In genomic region chr1:163129129-163129900, GRCm38 (mm10) we compare ENCODE assay signal across 26 mouse cellular contexts. TPM values are rescaled to one million over a fixed set of nuclear protein-coding genes. Genes with fewer than 3 reads are reported as not detected.
A peak's percentile ranks its signal among the peaks of the same experiment; 100 is the strongest.
DNase-seq lines count a peak whose midpoint lies in the region; ATAC-seq and TF ChIP-seq lines count a peak whose summit lies in the region.
"Had no signal": no experiment of that assay in that cellular context is flagged by ENCODE, and none has a peak within 500 bp of the region (broad histone marks: within the 10 kb centered on the region; RNA-seq: fewer than 3 reads in every experiment).

No protein-coding gene starts in this region.

- H3K27me3 ChIP-seq in forebrain, postnatal 0 days (ENCODE audit: insufficient read depth, low read length) = no peaks in the 10 kb centered on the region
- no peaks in the 10 kb centered on the region for H3K27me3 ChIP-seq in forebrain, embryonic 13.5 days
- peaks cover 3% of the 10 kb centered on the region; the same call in 1 of the 2 replicates for H3K27me3 ChIP-seq in embryonic facial prominence, embryonic 10.5 days (replicated peaks; ENCODE audit: low read depth, poor library complexity, severe bottlenecking)
- H3K27me3 ChIP-seq: liver, embryonic 13.5 days; lung, embryonic 15.5 days; midbrain, embryonic 13.5 days had no signal

- no peaks in the 10 kb centered on the region for H3K4me1 ChIP-seq in forebrain, postnatal 0 days (ENCODE audit: insufficient read depth)
- H3K4me1 ChIP-seq in forebrain, embryonic 13.5 days = 0 out of 2 replicates have a peak, but pooled peaks cover 4% of the 10 kb centered on the region
- peaks cover 19% of the 10 kb centered on the region for H3K4me1 ChIP-seq in embryonic facial prominence, embryonic 10.5 days
- H3K4me1 ChIP-seq: liver, embryonic 13.5 days; lung, embryonic 15.5 days; midbrain, embryonic 13.5 days had no signal

- 40% methylated on average over 9 of the region's 9 CpGs for WGBS in forebrain, postnatal 0 days
- WGBS in forebrain, embryonic 13.5 days = 55% methylated on average over 9 of the region's 9 CpGs
- WGBS in embryonic facial prominence, embryonic 10.5 days = 41% methylated on average over 9 of the region's 9 CpGs

- H3K9me3 ChIP-seq in forebrain, postnatal 0 days (ENCODE audit: low read length) = no peaks in the 10 kb centered on the region
- no peaks in the 10 kb centered on the region for H3K9me3 ChIP-seq in forebrain, embryonic 13.5 days (replicated peaks)
- H3K9me3 ChIP-seq in embryonic facial prominence, embryonic 10.5 days = no peaks in the 10 kb centered on the region
- H3K9me3 ChIP-seq: liver, embryonic 13.5 days; lung, embryonic 15.5 days; midbrain, embryonic 13.5 days had no signal

- H3K4me2 ChIP-seq in forebrain, postnatal 0 days (ENCODE audit: low read depth) = no peak overlapping the region
- no peak overlapping the region for H3K4me2 ChIP-seq in forebrain, embryonic 13.5 days
- H3K4me2 ChIP-seq: heart, embryonic 11.5 days; liver, embryonic 13.5 days; lung, embryonic 15.5 days; midbrain, embryonic 13.5 days had no signal

- no peak overlapping the region for H3K27ac ChIP-seq in forebrain, postnatal 0 days (ENCODE audit: low read depth, low read length)
- H3K27ac ChIP-seq in forebrain, embryonic 13.5 days = no peak overlapping the region
- no peak overlapping the region; the same call in 1 of the 2 replicates for H3K27ac ChIP-seq in embryonic facial prominence, embryonic 10.5 days (replicated peaks)
- H3K27ac ChIP-seq in left cerebral cortex, adult 2 months = no peak overlapping the region
- H3K27ac ChIP-seq: liver, embryonic 13.5 days; lung, embryonic 15.5 days; midbrain, embryonic 13.5 days had no signal

- peak; percentile 16 for DNase-seq in forebrain, postnatal 0 days
- DNase-seq in NIH3T3 (ENCODE audit: low read depth) = peak; percentile 84
- DNase-seq in embryonic facial prominence, embryonic 10.5 days (ENCODE audit: low spot score) = peak; percentile 35
- DNase-seq in hindlimb bud, embryonic 11.5 days (ENCODE audit: extremely low spot score, low read depth, low spot score) = peak; percentile 79
- no peak for DNase-seq in kidney, adult 9 months
- no peak for DNase-seq in left cerebral cortex, adult 2 months (ENCODE audit: extremely low spot score in 1 of 2, low spot score in 2 of 2)
- DNase-seq: adrenal gland, postnatal 25 days; cerebellum, adult 9-11 months; gastrocnemius, postnatal 36 days; heart, postnatal 14 days; kidney, adult 11 months; kidney, postnatal 14 days; liver, embryonic 13.5 days; retina, postnatal 1 day; thymus, adult 2 months had no signal

- H3K4me3 ChIP-seq in forebrain, postnatal 0 days (ENCODE audit: low read depth, low read length) = no peak overlapping the region
- H3K4me3 ChIP-seq in forebrain, embryonic 13.5 days = no peak overlapping the region
- no peak overlapping the region for H3K4me3 ChIP-seq in embryonic facial prominence, embryonic 10.5 days
- no peak overlapping the region for H3K4me3 ChIP-seq in left cerebral cortex, adult 2 months
- H3K4me3 ChIP-seq: liver, embryonic 13.5 days; lung, embryonic 15.5 days; midbrain, embryonic 13.5 days had no signal

- ATAC-seq in forebrain, postnatal 0 days = peak; percentile 40; the same call in 1 of the 2 replicates
- ATAC-seq in forebrain, embryonic 13.5 days = no peak
- ATAC-seq: hindbrain, embryonic 16.5 days; midbrain, embryonic 13.5 days had no signal

- TF ChIP-seq CTCF in forebrain, postnatal 0 days (IDR thresholded peaks at IDR 0.05; ENCODE audit: low read depth) = no peak
- no peak for TF ChIP-seq CTCF in left cerebral cortex, adult 2 months (IDR thresholded peaks at IDR 0.05)

- H3K9ac ChIP-seq in forebrain, postnatal 0 days = no peak overlapping the region
- no peak overlapping the region for H3K9ac ChIP-seq in forebrain, embryonic 13.5 days
- H3K9ac ChIP-seq: liver, embryonic 13.5 days; lung, embryonic 15.5 days; midbrain, embryonic 13.5 days had no signal

- H3K36me3 ChIP-seq in forebrain, postnatal 0 days (ENCODE audit: insufficient read depth) = no peaks in the 10 kb centered on the region
- H3K36me3 ChIP-seq in forebrain, embryonic 13.5 days (ENCODE audit: poor library complexity, severe bottlenecking) = no peaks in the 10 kb centered on the region
- H3K36me3 ChIP-seq in embryonic facial prominence, embryonic 10.5 days (replicated peaks) = no peaks in the 10 kb centered on the region
- H3K36me3 ChIP-seq: liver, embryonic 13.5 days; lung, embryonic 15.5 days; midbrain, embryonic 13.5 days had no signal

- intact Hi-C loops in left cerebral cortex, adult 2 months (cut with DNase I) = no loop called here

RNA-seq across cellular contexts. Expression of gene Mroh9, which starts 43.8 kb away (rescaled TPM):
- 0.08 TPM in 1 of 2 replicates, not detected in the other for total RNA-seq in forebrain, postnatal 0 days (2014; rRNA removed)
- polyA plus RNA-seq in forebrain, postnatal 0 days (2015; fragmentation: Nextera tagmentation; extraction: Ambion mirVana) = not detected in 2 replicates
- polyA plus RNA-seq in forebrain, embryonic 13.5 days (2015; fragmentation: Nextera tagmentation; extraction: Ambion mirVana) = not detected in 2 replicates
- not detected in 2 replicates for polyA plus RNA-seq in embryonic facial prominence, embryonic 10.5 days (2016; fragmentation: Nextera tagmentation; extraction: Ambion mirVana)
- total RNA-seq in left cerebral cortex, adult 2 months (2021) = not detected
- total RNA-seq: adrenal gland, postnatal 25 days; gastrocnemius, postnatal 36 days; heart, postnatal 14 days; layer of hippocampus, postnatal 10 days; left cerebral cortex, postnatal 36 days; megakaryocyte progenitor cell, adult 5-6 weeks; neutrophil, adult 5-6 weeks had no signal
- polyA plus RNA-seq: C2C12; heart, embryonic 11.5 days; hindbrain, embryonic 16.5 days; liver, embryonic 13.5 days; lung, embryonic 15.5 days; midbrain, embryonic 13.5 days; small intestine, adult 2 months; thymus, adult 2 months had no signal

Comparison
In these comparisons a context has a peak if more than half of its experiments do, and no peak if none do; other contexts are left out.
1. DNase-seq: peak in forebrain, postnatal 0 days (single experiment), NIH3T3 (single experiment), embryonic facial prominence, embryonic 10.5 days (single experiment) and hindlimb bud, embryonic 11.5 days (single experiment); none in kidney, adult 9 months (single experiment) and left cerebral cortex, adult 2 months (0 of 2).